Mouse (Mus musculus) embryonic fibroblast, embryonic 13.5 days (primary cell): ENCODE results near the gene Usp18.

Source experiments
- CTCF ChIP-seq: IDR thresholded peaks from 2 replicates; pipeline ENCODE4 v1.5.1; 2011; ENCODE audit warnings: mild to moderate bottlenecking, control low read depth, low read length, moderate library complexity, borderline replicate concordance; ENCODE audit not compliant: insufficient read depth
- POLR2A ChIP-seq: IDR thresholded peaks from 2 replicates; pipeline ENCODE4 v1.6.1; 2011; ENCODE audit warnings: low read depth, mild to moderate bottlenecking, control low read depth, low read length, moderate library complexity

DNA sequence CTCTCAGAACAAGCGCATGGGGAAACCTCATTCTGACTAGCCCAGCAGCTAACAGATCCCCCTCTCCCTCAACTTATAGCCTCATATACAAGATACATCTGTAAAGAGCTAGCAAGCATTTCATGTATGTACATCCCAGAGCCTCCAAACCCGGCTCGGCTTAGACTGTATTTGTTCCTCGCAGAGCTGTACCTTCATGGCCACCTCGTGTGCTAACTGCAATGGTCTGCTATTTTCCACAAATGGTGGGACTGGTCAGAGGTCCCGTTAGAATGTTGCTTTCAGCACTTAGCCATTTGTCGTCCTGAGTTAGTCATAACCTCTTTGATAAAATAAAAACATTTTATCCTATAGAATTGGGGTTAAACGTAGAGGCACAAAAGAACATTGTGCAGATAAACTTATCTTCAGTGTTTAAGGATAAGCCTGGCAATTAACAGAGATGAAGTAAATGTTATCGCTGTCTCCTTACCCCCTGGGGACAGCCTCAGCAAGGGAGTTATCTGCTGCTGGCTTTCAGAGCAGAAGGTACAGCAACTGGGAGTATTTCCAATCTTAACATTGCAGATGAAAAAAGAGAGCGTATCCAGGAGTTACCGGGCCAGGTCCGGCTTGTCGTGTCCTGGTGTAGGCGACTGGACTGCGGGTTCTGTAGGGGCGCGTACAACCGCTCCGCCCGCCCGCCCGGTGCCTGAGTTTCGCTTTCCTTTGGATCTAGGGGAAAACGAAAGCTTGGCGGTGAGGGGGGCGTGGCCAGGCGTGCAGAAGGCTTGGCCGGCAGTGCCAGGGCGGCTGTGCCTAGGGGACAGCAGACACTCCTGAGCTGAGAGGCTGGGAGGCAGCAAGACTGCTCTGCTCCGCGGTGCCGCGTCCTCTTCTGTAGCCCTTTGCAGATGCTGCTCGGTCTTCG, at the start of gene Usp18:
- no peak for TF ChIP-seq CTCF
- TF ChIP-seq POLR2A, result peak; percentile 98
